Mouse (Mus musculus): ENCODE results near the gene Lingo2. TPM values are rescaled to one million over a fixed set of nuclear protein-coding genes. Genes with fewer than 3 reads are reported as not detected.
"Not testable (repeated sequence)": the region's sequence is repeated elsewhere in the genome, so short reads cannot be mapped to it uniquely, and the experiment has no call there.

Gene Lingo2
- polyA plus RNA-seq, 1 experiment = not detected

DNA sequence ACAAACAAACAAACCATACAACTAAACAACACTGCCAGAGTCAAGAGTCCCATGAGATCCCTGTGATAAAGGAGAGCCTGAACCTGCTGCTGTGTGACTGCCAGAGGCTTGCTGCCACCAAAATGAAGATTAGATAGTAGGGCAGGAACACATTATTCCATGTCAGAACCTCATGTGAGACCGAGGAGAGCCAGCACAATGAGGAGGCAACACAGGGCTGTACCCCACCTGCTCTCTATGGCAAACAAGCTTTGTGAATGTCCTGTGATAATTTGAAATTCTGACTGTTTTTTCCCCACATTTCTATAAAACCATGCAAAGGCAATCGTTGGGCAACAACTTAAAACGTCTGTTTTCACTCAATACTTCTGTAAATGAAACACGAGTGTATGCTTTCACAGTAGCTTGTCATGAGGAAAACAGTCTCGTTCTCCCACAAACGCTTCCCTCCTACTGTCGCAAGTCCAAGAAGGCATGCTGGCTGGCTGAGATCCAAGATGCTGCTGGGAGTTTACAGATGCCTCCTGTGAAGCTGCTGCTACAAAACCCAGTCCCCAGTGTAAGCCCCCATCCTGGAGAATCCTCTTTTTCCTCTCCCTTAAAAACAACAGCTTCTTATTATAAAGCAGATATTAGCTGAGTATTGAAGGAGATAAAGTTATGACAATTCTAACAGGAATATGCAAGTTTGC is 765.2 kb downstream of the Lingo2 start:
- Histone ChIP-seq H3K9me3 (no peaks in the 10 kb centered on the region), H3K4me3 (replicated peaks) (no peak overlapping the region), H3K4me1 (no peaks in the 10 kb centered on the region), H3K27me3 (replicated peaks) (no peaks in the 10 kb centered on the region), H3K36me3 (replicated peaks; ENCODE audit: low read length) (no peaks in the 10 kb centered on the region)
- TF ChIP-seq FLI1 (IDR thresholded peaks at IDR 0.05; ENCODE audit: low read length) (no peak), GATA1 (IDR thresholded peaks at IDR 0.05; ENCODE audit: borderline replicate concordance, low read length) (no peak)

DNA sequence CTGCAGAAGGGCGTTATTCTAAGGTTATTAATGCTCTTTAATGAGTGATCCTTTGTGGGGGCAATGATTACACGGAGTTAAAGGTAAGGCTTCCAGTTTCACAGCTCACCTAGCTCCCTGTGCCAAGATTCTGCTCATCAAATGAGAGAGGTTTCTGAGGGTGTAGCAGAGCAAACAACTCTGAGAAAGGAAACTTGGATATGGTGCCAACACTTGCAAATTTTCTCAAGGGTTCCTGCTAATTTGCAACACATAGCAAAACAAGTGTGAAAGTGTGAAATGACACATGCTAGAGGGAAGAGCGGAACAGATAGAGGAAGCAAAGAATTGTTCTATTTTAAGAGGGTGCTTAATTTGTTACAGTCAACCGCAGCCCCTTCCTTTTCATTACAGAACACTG is 767.9 kb downstream of the Lingo2 start:
- Histone ChIP-seq H3K4me3 (replicated peaks) (no peak overlapping the region), H3K36me3 (replicated peaks; ENCODE audit: low read length) (no peaks in the 10 kb centered on the region), H3K9me3 (no peaks in the 10 kb centered on the region), H3K4me1 (no peaks in the 10 kb centered on the region), H3K27me3 (replicated peaks) (no peaks in the 10 kb centered on the region)
- no peak for TF ChIP-seq FLI1 (IDR thresholded peaks at IDR 0.05; ENCODE audit: low read length)
- TF ChIP-seq GATA1 (IDR thresholded peaks at IDR 0.05; ENCODE audit: borderline replicate concordance, low read length) = no peak

DNA sequence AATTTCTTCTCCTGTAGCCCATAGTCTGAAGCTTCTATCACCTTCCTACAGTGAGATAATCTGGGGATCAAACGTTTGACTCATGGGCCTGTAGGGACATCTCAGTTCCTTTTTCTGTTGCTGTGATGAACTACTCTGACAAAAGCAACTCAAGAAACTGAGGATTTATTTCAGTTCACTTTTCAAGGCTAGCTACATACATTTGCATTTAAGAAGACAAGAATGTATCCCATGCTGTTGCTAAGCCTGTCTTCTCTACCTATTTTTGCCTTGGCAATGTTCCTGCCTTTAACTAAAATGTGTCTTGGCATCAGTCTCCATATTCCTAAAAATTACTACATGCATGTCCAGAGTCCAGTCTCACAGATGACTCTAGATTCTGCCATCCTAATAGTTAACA is 781.4 kb downstream of the Lingo2 start:
- Histone ChIP-seq H3K4me3 (replicated peaks) (no peak overlapping the region), H3K4me1 (no peaks in the 10 kb centered on the region), H3K36me3 (replicated peaks; ENCODE audit: low read length) (no peaks in the 10 kb centered on the region), H3K9me3 (no peaks in the 10 kb centered on the region), H3K27me3 (replicated peaks) (no peaks in the 10 kb centered on the region)
- TF ChIP-seq GATA1 (IDR thresholded peaks at IDR 0.05; ENCODE audit: borderline replicate concordance, low read length) (no peak), FLI1 (IDR thresholded peaks at IDR 0.05; ENCODE audit: low read length) (no peak)

- no peaks in the 10 kb centered on the region for H3K9me3 ChIP-seq
- no peaks in the 10 kb centered on the region for H3K4me1 ChIP-seq
- no peak for TF ChIP-seq GATA1 (IDR thresholded peaks at IDR 0.05; ENCODE audit: borderline replicate concordance, low read length)
- no peak for TF ChIP-seq FLI1 (IDR thresholded peaks at IDR 0.05; ENCODE audit: low read length)
- no peak overlapping the region for H3K4me3 ChIP-seq (replicated peaks)
- no peaks in the 10 kb centered on the region for H3K36me3 ChIP-seq (replicated peaks; ENCODE audit: low read length)
- no peaks in the 10 kb centered on the region for H3K27me3 ChIP-seq (replicated peaks)
These were observed 820.2 kb downstream of the Lingo2 start for GRCm38 (mm10) chr4:36131341-36131740.

DNA sequence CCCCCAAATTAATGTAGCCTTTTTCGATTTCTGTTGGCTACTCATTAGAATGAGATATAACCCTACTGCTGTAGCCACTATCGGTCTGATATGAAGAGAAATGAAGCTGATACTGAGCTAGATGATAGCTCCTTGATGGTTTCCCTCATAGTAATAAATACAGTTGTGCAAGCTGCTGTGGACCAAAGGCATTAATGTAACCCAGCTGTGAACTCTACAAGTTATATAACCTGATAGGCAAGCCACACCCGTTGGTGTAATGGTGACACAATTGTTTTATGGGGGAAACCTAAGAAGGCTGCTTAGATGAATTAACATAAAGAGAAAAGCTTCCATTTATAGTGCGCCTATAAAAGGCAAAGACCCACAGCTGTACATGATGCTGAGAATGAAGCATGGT is 856.1 kb downstream of the Lingo2 start:
- TF ChIP-seq GATA1 (IDR thresholded peaks at IDR 0.05; ENCODE audit: borderline replicate concordance, low read length) = no peak
- TF ChIP-seq FLI1 (IDR thresholded peaks at IDR 0.05; ENCODE audit: low read length) = no peak
- no peaks in the 10 kb centered on the region for H3K9me3 ChIP-seq
- no peaks in the 10 kb centered on the region for H3K27me3 ChIP-seq (replicated peaks)
- H3K4me3 ChIP-seq (replicated peaks) = no peak overlapping the region
- H3K36me3 ChIP-seq (replicated peaks; ENCODE audit: low read length) = no peaks in the 10 kb centered on the region
- no peaks in the 10 kb centered on the region for H3K4me1 ChIP-seq

- no peak overlapping the region for H3K4me3 ChIP-seq (replicated peaks)
- no peaks in the 10 kb centered on the region for H3K36me3 ChIP-seq (replicated peaks; ENCODE audit: low read length)
- TF ChIP-seq FLI1 (IDR thresholded peaks at IDR 0.05; ENCODE audit: low read length) (no peak), GATA1 (IDR thresholded peaks at IDR 0.05; ENCODE audit: borderline replicate concordance, low read length) (no peak)
- H3K27me3 ChIP-seq (replicated peaks) = no peaks in the 10 kb centered on the region
- H3K9me3 ChIP-seq = no peaks in the 10 kb centered on the region
- no peaks in the 10 kb centered on the region for H3K4me1 ChIP-seq
These were observed 870.3 kb downstream of the Lingo2 start for GRCm38 (mm10) chr4:36081095-36081852.

DNA sequence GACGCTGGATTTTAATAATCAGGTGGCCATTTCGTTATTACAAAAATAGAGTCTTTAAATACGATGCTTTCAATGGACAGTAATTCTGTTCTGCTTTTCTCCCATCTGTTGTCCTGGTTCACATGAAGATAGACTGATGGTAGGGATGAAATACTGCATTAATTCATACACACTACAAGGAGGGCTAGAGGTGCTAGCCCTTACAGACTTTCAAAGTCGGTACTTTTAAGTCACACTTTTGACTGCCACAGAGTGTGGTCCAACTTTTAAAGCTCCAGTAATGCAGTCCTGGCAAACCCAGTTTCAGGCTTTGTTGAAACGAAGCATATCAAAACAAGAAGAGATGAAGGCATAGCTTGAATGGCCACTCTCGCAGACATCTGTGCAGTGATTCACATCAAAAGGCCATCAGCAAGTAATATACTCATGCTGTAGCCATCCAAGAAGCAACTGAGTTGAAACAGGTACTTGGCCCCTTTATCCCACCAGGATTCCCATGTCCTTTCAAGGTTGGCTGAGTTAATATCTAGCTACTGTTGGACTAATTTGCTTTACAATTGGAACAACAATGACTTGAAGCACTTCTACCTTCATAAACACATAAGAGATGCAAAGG is 872.5 kb downstream of the Lingo2 start:
- Histone ChIP-seq H3K9me3 (no peaks in the 10 kb centered on the region), H3K4me1 (no peaks in the 10 kb centered on the region), H3K27me3 (replicated peaks) (no peaks in the 10 kb centered on the region), H3K4me3 (replicated peaks) (no peak overlapping the region), H3K36me3 (replicated peaks; ENCODE audit: low read length) (no peaks in the 10 kb centered on the region)
- no peak for TF ChIP-seq GATA1 (IDR thresholded peaks at IDR 0.05; ENCODE audit: borderline replicate concordance, low read length)
- no peak for TF ChIP-seq FLI1 (IDR thresholded peaks at IDR 0.05; ENCODE audit: low read length)

DNA sequence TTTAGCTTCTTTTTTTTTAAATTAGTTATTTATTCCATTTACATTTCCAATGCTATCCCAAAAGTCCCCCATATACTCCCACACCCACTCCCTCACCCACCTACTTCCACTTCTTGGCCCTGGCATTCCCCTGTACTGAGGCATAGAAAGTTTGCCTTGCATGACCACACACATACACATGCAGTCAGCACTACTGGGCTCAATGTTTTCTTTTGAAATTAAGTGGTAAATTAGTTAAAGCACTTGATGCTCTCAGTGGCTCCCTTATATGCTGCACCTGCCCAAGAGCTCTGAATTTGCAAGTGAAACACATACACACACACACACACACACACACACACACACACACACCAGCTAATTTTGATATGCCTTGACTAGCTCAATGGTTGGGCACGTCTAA is 886.8 kb downstream of the Lingo2 start:
- not testable (repeated sequence) for H3K36me3 ChIP-seq (replicated peaks; ENCODE audit: low read length); H3K4me1 ChIP-seq; H3K9me3 ChIP-seq; H3K27me3 ChIP-seq (replicated peaks); H3K4me3 ChIP-seq (replicated peaks)

DNA sequence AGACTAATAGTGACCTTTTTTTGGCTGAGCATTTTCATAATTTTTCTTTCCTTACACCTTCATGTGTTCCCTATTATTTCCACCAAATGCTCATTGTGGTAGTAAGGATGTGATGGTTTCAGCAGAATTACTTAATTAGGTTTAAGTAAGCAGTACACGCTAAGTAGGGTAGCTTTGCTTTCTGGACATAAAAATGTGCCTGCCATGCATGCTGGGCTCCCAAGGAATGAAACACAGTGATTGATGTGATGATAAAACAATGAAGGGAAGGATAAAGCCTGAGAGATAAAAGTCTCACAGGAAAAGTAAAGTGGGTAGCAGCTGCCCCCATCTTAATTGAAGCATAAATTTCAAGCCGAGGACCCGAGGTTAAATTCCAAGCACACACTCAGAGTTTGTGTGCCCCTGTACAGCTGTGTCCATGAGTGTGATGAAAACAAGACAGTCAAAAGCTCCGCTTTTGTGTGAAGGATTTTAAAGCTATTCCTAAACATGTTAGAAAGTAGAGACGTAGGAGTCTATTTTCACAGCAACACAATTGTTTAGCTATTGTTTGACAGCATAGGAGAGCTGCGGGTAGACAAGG is 898.7 kb downstream of the Lingo2 start:
- no peaks in the 10 kb centered on the region for H3K36me3 ChIP-seq (replicated peaks; ENCODE audit: low read length)
- no peaks in the 10 kb centered on the region for H3K27me3 ChIP-seq (replicated peaks)
- TF ChIP-seq GATA1 (IDR thresholded peaks at IDR 0.05; ENCODE audit: borderline replicate concordance, low read length) = no peak
- TF ChIP-seq FLI1 (IDR thresholded peaks at IDR 0.05; ENCODE audit: low read length) = no peak
- no peaks in the 10 kb centered on the region for H3K4me1 ChIP-seq
- no peaks in the 10 kb centered on the region for H3K9me3 ChIP-seq
- H3K4me3 ChIP-seq (replicated peaks) = no peak overlapping the region

GRCm38 (mm10) chr4:36040361-36040760 is 911.2 kb downstream of the Lingo2 start:
- TF ChIP-seq FLI1 (IDR thresholded peaks at IDR 0.05; ENCODE audit: low read length) = no peak
- TF ChIP-seq GATA1 (IDR thresholded peaks at IDR 0.05; ENCODE audit: borderline replicate concordance, low read length) = no peak
- no peaks in the 10 kb centered on the region for H3K4me1 ChIP-seq
- no peaks in the 10 kb centered on the region for H3K9me3 ChIP-seq
- H3K4me3 ChIP-seq (replicated peaks) = no peak overlapping the region
- no peaks in the 10 kb centered on the region for H3K36me3 ChIP-seq (replicated peaks; ENCODE audit: low read length)
- H3K27me3 ChIP-seq (replicated peaks) = no peaks in the 10 kb centered on the region

All from megakaryocyte, embryonic 14.5 days (primary cell).